Mouse (Mus musculus): ENCODE results near the gene Sirt7.

Gene Sirt7

DNA sequence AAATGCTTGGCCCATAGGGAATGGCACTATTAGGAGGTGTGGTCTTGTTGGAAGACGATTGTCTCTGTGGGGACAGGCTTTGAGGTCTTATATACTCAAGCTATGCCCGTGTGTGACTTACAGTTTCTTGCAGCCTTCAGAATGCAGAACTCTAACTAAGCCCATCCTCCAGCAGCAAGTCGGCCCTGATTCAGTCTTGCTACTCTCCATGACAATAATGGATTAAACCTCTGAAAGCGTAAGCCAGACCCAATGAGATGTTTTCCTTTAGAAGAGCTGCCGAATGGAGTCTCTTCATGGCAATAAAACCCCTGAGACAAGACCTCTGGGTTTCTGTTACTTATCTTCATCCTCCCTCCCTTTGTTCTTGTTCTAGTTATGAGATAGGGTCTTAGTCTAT, 9.8 kb upstream of the Sirt7 start:
- no peak for DNase-seq

DNA sequence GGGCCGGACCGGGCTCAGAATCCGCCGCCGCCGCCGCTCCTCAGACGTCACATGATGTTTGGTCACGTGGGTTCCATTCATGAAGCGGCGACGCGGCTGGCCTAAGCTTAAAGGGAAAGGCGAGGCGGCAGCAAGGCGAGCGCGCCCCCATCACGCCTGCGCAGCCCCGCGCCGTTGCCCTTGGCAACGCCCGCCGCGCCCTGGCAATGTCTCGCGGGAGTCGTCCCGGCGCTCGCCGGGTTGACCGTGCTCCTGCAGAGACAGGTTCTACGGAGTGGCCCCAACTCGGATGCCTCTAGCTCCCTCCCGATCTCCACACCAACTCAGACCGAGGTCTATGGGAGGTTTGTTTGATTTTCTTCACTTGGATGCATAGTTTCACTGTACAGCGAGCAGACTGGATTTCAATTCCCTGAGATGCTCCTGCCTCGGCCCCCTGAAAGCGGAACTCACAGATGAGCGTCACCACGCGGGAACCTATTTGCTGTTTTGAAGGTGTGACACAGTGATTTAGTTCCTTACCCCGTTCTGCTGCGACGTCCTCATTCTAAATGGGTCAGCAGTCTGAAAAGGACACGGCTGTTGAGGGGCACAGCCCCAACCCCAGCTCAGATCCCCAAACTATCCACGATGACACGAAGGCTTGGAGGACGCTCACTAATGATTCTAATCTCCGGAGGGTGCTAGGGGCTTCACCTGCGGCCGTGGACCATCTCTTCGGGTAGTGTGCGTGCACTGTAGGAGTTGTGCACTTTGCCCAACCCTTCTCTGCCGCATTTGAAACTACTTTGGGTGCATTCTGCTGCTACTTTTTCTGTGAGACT, 8.7 kb upstream of the Sirt7 start, which contains the start of gene Mafg:
Gene Mafg, minus strand, starts transcription at position 81 of the 824 bp plus-strand sequence.
- DNase-seq = peak; percentile 92 to 96

DNA sequence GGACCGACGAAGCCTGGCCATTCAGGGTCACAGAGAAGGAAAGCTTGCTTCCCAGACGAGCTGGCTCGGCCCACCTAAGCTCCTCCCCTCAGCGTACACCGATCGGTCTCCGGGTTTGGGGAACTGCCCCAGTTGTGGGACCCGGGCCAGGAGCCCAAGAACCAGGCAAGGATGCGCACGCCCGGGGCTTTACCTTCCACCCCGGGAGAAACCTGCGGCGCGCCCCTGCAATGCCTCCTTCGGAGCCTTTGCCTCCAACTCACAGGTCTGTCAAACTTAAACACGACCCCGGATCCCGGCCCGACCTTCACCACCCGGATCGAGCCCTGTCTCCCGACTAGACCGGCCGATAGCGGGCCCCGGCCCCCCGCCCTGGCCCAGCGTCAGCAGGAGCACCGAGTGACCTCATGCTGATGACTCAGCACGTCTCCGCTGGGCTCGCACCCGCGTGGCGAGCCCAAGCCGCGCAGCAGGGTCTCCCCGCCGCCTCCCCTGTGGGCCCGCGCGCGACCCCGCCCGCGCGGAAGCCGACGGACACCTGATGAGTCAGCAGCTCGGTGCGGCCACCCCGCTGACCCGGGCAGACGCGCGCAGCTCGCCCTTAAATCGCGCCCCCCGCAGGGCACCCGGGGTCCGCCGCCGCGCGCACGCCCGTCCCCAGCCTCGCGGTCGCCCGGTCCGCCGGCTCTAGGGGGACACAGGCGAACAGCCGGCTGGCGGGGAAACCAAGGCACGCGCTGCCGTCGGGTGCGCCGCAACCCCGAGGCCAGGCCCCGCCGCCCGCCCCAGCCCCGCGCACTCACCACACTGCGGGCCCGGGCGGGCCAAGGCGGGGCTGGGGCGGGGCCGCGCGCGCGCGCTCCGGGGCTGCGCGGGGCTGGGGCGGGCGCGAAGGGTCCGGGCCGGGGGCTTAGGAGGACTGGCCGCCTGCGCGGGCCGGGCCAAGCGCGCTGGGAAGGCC, 7.8 kb upstream of the Sirt7 start:
- DNase-seq = peak; percentile 67 to 76

- DNase-seq = no peak
These were observed 6.8 kb upstream of the Sirt7 start for GRCm38 (mm10) chr11:120631726-120632448.

- DNase-seq = peak in 1 of 2 experiments; percentile 8
These were observed 6.1 kb upstream of the Sirt7 start for GRCm38 (mm10) chr11:120630881-120631725.

DNA sequence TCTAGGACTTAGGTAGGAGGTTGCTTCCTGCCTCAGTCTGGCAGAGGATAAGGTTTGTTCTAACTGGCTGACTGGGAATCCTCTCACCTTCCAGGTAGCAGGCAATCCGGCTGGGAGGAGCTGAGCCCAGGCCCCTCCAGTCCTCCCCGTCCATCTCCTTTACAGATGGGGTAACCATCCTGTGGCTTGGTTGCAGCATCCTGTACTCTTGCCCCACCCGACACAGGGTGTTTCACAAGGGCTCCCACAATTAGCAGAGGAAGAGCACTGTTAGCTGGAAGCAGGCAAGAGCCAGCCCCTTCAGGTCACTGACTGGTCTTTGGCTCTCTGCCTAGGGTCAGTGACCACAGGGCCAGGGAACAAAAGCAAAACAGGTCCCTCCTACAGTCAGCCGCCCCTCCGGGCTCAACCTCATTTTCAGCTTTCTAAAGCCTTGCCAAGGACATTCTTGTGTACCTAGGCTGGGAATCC, 5.4 kb upstream of the Sirt7 start:
- peak in 1 of 2 experiments; percentile 16 for DNase-seq

GRCm38 (mm10) chr11:120629911-120630310, 4.9 kb upstream of the Sirt7 start:
- DNase-seq = no peak

DNA sequence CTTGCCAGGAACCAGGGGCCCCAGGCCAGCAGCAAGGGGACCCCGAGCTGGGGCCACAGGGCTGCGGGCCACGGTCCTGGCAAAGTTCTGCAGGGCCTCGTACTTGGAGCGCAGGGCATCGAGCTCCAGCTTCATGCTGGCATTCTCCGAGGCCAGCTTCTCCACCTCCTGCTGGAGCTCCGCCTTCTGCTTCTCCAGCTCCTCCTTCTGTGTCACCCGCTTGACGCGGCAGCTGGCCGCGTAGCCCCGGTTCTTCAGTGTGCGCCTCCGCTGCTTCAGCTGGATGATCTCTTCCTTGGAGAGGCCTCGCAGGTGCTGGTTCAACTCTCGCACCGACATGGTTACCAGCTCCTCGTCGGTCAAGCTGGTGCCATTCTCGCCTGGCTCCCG, 4.3 kb upstream of the Sirt7 start:
- peak in 1 of 2 experiments; percentile 37 for DNase-seq

GRCm38 (mm10) chr11:120628601-120629340, 3.7 kb upstream of the Sirt7 start:
- DNase-seq = peak in 1 of 2 experiments; percentile 10

- peak in 1 of 2 experiments; percentile 32 for DNase-seq
These were observed 2.6 kb upstream of the Sirt7 start for GRCm38 (mm10) chr11:120627468-120628300.

DNA sequence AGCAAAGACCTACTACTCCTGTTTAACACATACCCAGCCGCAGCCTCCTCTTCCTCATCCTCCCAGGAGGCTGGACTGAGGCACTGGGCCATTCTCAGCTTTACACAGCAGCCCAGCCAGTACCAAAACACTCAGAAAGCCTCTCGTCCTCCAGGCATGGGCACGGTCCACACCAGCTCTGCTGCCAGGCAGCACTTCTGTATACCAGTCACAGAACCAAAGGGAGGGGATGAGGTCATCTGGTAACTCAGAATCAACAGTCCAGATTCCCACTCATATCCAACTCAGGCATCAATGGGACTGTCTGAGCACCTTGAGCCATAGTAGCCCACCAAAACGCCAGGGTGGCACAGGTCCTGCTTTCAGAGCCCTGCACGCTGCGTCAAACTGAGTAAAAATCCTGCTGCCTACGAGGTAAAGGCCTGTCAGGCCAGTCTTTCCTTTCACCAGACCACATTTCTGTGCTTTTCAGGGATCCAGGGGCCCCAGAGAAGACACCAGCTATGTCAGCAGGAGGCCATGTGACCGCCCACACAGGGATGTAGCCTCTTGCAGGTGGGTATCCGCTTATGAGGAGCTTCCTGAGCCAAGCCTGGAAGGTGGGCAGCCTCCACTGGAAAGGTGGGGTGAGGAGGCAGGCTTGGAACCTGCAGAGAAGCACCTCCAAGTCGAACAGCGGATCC, 1.9 kb upstream of the Sirt7 start:
- DNase-seq = peak in 1 of 2 experiments; percentile 16

DNA sequence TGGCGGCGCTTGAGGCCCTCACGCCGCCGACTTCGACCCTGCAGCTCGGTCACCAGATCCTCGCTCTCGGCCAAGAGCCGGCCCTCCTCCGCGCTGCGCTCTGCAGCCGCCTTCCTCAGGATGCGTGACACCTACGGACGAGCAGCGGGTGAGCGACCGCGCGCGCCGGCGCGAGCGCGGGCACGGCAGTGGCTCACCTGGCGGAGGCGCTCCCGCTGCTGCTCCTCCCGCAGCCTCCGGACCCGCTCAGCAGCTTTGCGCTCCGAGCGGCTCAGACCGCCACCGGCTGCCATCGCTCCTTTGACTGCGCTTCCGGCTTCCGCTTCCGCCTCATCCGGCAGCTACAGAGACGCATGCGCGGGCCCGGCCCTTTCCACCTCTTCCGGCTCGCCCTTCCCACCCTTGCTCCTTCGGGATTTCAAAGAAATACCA, 344 bp downstream of the Sirt7 start:
- DNase-seq = peak; percentile 87 to 92

- peak; percentile 60 to 73 for DNase-seq
These were observed 920 bp downstream of the Sirt7 start for GRCm38 (mm10) chr11:120623961-120624679.

DNA sequence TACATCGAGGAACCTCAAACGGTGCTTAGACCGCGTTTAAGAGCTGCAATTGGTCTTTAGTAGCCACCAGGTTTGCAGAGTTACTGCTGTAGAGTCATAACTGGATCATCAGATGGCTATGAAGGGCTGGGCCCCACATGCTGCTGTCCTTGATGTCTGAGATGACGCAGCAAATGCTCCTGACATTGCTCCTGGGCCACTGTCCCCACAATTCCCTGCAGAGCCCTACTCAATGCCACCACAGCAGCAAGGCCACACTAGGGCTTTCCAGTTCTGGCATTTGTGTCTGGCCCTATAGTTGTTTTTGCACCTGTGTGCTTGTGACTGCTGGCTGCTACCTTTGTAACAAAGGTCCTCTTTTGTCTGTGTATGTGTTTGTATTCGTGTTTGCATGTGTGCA, 2.2 kb downstream of the Sirt7 start:
- no peak for DNase-seq

GRCm38 (mm10) chr11:120620195-120620594, 4.8 kb downstream of the Sirt7 start:
- no peak for DNase-seq

DNA sequence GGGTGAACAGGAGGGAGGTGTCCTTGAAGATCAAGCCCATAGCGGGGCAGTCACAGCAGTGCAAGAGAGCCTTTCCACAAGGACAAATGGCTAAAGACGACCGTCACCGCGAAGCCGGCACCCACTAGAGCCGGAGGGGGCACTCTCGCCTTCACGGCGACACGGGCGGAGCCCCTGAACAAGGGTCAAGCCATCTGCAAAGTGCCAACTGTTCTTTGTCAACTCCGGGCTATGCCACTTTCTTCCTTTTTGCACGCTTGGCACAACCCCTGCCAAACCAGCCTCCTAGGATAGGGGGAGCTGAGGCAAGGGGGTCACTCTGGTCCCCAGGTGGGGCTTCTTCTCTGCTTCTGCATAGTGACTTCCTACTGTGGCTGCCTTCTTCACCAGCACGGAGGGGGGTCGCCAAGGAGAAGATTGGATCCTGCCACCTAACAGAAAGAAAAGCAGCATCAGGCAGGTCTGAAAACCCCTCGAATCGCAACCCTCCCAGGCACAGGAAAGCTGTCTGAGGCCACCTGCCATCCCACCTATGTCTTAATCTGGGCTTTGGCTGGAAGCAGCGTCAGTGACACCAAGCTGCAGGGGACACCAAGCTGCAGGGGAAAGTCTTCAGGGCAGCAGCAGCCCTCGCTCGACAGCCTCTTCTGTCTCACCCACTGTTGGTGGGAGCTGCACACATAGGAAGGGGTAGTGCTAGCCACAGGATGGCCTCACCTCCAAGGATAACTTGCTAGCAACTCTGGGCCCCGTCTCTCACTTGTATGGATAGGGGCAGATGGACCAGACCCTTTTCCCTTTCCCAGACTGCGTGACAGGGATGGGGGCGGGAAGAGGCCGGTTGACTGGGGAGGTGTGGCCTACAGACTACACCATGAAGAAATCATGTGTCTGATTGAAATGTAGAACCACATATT, 6.2 kb downstream of the Sirt7 start:
- peak in 1 of 2 experiments; percentile 22 for DNase-seq

DNA sequence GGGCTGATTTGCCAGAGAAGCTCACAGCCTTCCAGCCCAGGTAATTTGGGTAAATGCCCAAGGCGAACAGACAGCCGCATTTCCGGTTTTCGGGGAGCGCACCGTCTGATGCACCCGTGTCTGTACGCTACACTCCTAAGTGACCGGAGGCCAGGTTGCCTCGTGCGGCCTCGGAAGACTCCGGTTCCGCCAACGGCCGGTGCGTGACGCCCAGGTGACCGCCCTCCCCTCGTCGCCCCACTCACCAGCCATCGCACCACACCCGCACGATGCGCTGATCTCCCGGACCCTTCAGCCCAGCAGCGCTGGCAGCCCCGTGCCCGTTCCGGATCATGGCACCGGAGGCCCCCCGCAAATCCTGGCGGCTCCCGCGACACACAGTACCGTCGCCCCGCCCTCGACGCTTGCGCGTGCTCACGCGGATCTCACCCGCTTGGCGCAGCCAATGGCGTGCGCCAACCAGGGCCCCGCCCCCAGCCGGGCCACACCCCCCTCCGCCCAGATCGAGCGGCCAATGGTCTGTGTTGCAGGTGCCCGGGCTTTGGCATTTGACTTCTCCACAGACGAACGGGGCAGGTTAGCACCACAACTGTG, 7.4 kb downstream of the Sirt7 start, which contains the start of gene Pcyt2:
Gene Pcyt2, minus strand, starts transcription at position 418 of the 594 bp plus-strand sequence.
- DNase-seq = peak; percentile 96 to 98

Measured in cerebellum, postnatal 25 days (tissue).